27 mouse cellular contexts compared by ENCODE assay signal in genomic region chr2:151751330-151751729, GRCm38 (mm10). TPM values are rescaled to one million over a fixed set of nuclear protein-coding genes. Genes with fewer than 3 reads are reported as not detected.
DNase-seq lines count a peak whose midpoint lies in the region; ATAC-seq and TF ChIP-seq lines count a peak whose summit lies in the region.
"Had no signal": no experiment of that assay in that cellular context is flagged by ENCODE, and none has a peak within 500 bp of the region (broad histone marks: within the 10 kb centered on the region; RNA-seq: fewer than 3 reads in every experiment).

No protein-coding gene starts in this region.

- no peaks in the 10 kb centered on the region; the same call in 1 of the 2 replicates for H3K36me3 ChIP-seq in testis, adult 2 months (ENCODE audit: control insufficient read depth, insufficient read depth, low read length)
- H3K36me3 ChIP-seq in forebrain, postnatal 0 days (ENCODE audit: insufficient read depth): no peaks in the 10 kb centered on the region
- H3K36me3 ChIP-seq: embryonic facial prominence, embryonic 13.5 days; embryonic facial prominence, embryonic 15.5 days; forebrain, embryonic 10.5 days; forebrain, embryonic 12.5 days had no signal

- no peak overlapping the region for H3K9ac ChIP-seq in forebrain, postnatal 0 days
- H3K9ac ChIP-seq: embryonic facial prominence, embryonic 13.5 days; embryonic facial prominence, embryonic 15.5 days; forebrain, embryonic 12.5 days had no signal

- WGBS in forebrain, postnatal 0 days: 71% methylated on average over 5 of the region's 5 CpGs

- peak overlapping the region; percentile 79 for H3K27ac ChIP-seq in testis, adult 2 months (ENCODE audit: control insufficient read depth, insufficient read depth, low read depth, low read length)
- H3K27ac ChIP-seq in forebrain, postnatal 0 days (ENCODE audit: low read depth, low read length): no peak overlapping the region
- H3K27ac ChIP-seq: embryonic facial prominence, embryonic 13.5 days; embryonic facial prominence, embryonic 15.5 days; forebrain, embryonic 10.5 days; forebrain, embryonic 12.5 days had no signal

- no peaks in the 10 kb centered on the region for H3K27me3 ChIP-seq in testis, adult 2 months (ENCODE audit: control insufficient read depth, insufficient read depth, low read length)
- no peaks in the 10 kb centered on the region for H3K27me3 ChIP-seq in forebrain, postnatal 0 days (ENCODE audit: insufficient read depth, low read length)

- intact Hi-C loops in heart, postnatal 14 days (cut with DNase I): no loop called here

- peak; percentile 79 for DNase-seq in heart, adult 11 months
- DNase-seq in heart, postnatal 14 days: no peak
- DNase-seq in testis, postnatal 14 days (ENCODE audit: low spot score): no peak
- DNase-seq in ZHBTc4 (ENCODE audit: low read depth, low spot score): peak; percentile 80
- DNase-seq in forebrain, postnatal 0 days: no peak
- DNase-seq: adrenal gland, adult 2 months; adrenal gland, postnatal 10 days; adrenal gland, postnatal 25 days; B cell, adult 2 months; cerebellum, adult 11 months; cerebellum, adult 18-20 months; cerebellum, adult 8-10 months; cerebellum, adult 9-11 months; cerebellum, postnatal 14 days; cerebellum, postnatal 36 days; embryo, embryonic 11 days had no signal

- H3K9me3 ChIP-seq in forebrain, postnatal 0 days (ENCODE audit: low read length): no peaks in the 10 kb centered on the region
- H3K9me3 ChIP-seq: embryonic facial prominence, embryonic 13.5 days; embryonic facial prominence, embryonic 15.5 days; forebrain, embryonic 10.5 days; forebrain, embryonic 12.5 days had no signal

- no peak overlapping the region for H3K4me2 ChIP-seq in forebrain, postnatal 0 days (ENCODE audit: low read depth)
- H3K4me2 ChIP-seq: embryonic facial prominence, embryonic 13.5 days; embryonic facial prominence, embryonic 15.5 days; forebrain, embryonic 12.5 days had no signal

- peaks cover 11% of the 10 kb centered on the region for H3K4me1 ChIP-seq in testis, adult 2 months (ENCODE audit: control insufficient read depth, insufficient read depth, low read length)
- no peaks in the 10 kb centered on the region for H3K4me1 ChIP-seq in forebrain, postnatal 0 days (ENCODE audit: insufficient read depth)
- H3K4me1 ChIP-seq: embryonic facial prominence, embryonic 13.5 days; embryonic facial prominence, embryonic 15.5 days had no signal

- no peak for TF ChIP-seq CTCF in testis, adult 2 months (IDR thresholded peaks at IDR 0.05; ENCODE audit: control insufficient read depth, insufficient read depth, insufficient replicate concordance, low read depth, low read length)
- TF ChIP-seq CTCF in forebrain, postnatal 0 days (IDR thresholded peaks at IDR 0.05; ENCODE audit: low read depth): no peak

- peak overlapping the region; percentile 75 for H3K4me3 ChIP-seq in testis, adult 2 months (ENCODE audit: control insufficient read depth, low read depth, low read length)
- H3K4me3 ChIP-seq in forebrain, postnatal 0 days (ENCODE audit: low read depth, low read length): no peak overlapping the region
- H3K4me3 ChIP-seq: embryonic facial prominence, embryonic 13.5 days; embryonic facial prominence, embryonic 15.5 days; erythroblast, embryonic 14.5 days; forebrain, embryonic 10.5 days; forebrain, embryonic 12.5 days had no signal

- TF ChIP-seq POLR2A in testis, adult 2 months (IDR thresholded peaks at IDR 0.05; ENCODE audit: control insufficient read depth, low read depth, low read length): peak; percentile 56

- ATAC-seq in forebrain, postnatal 0 days: no peak
- ATAC-seq: CD4-positive, CD25-positive, alpha-beta regulatory T cell, adult 4 months; forebrain, embryonic 14.5 days; forebrain, embryonic 16.5 days had no signal

RNA-seq across cellular contexts. Expression of gene Psmf1, which starts 7.3 kb away (rescaled TPM):
- 10 to 100 TPM; 25.7 to 26.3 TPM for total RNA-seq in heart, postnatal 14 days (2021)
- 1,270 and 1,285 TPM in 2 replicates for polyA plus RNA-seq in testis, adult 2 months (2012; rRNA removed)
- total RNA-seq in forebrain, postnatal 0 days (2014; rRNA removed): 33.9 and 47.6 TPM in 2 replicates
- 64.6 and 69.7 TPM in 2 replicates for polyA plus RNA-seq in forebrain, postnatal 0 days (2015; fragmentation: Nextera tagmentation; extraction: Ambion mirVana)

RNA-seq across cellular contexts. Expression of gene Tmem74b, which starts 49.5 kb away (rescaled TPM):
- total RNA-seq in heart, postnatal 14 days (2021): 1 to 10 TPM; 4.1 to 4.5 TPM
- polyA plus RNA-seq in testis, adult 2 months (2012; rRNA removed): 0.84 and 1.2 TPM in 2 replicates
- total RNA-seq in forebrain, postnatal 0 days (2014; rRNA removed): 22.9 and 30.6 TPM in 2 replicates
- polyA plus RNA-seq in forebrain, postnatal 0 days (2015; fragmentation: Nextera tagmentation; extraction: Ambion mirVana): 23.1 and 26.2 TPM in 2 replicates
- total RNA-seq: common myeloid progenitor, adult 5-6 weeks; MEL had no signal
- polyA plus RNA-seq: CD4-positive, CD25-positive, alpha-beta regulatory T cell, adult 4 months; erythroblast, embryonic 14.5 days had no signal

Comparison
In these comparisons a context has a peak if more than half of its experiments do, and no peak if none do; other contexts are left out.
1. DNase-seq: peak in heart, adult 11 months (single experiment) and ZHBTc4 (single experiment); none in heart, postnatal 14 days (0 of 2), testis, postnatal 14 days (single experiment) and forebrain, postnatal 0 days (single experiment).